In genomic region chr7:113107965-113108364, GRCm38 (mm10) we compare ENCODE assay signal across 20 mouse cellular contexts.
"Had no signal": no experiment of that assay in that cellular context is flagged by ENCODE, and none has a peak within 500 bp of the region (broad histone marks: within the 10 kb centered on the region; RNA-seq: fewer than 3 reads in every experiment).

No protein-coding gene starts in this region.

- DNase-seq: lung, adult 18-20 months; lung, postnatal 10 days; lung, postnatal 4 days; midbrain, embryonic 14.5 days; retina, postnatal 1 day; right cerebral cortex, adult 18-20 months; right cerebral cortex, postnatal 25 days; right cerebral cortex, postnatal 4 days; spleen, adult 18-20 months; thymus, adult 2 months; thymus, postnatal 25 days; thymus, postnatal 4 days had no signal

- H3K36me3 ChIP-seq: midbrain, embryonic 10.5 days; midbrain, embryonic 12.5 days; neural tube, embryonic 13.5 days; neural tube, embryonic 15.5 days; stomach, embryonic 15.5 days had no signal

- H3K9me3 ChIP-seq: midbrain, embryonic 10.5 days; midbrain, embryonic 12.5 days; neural tube, embryonic 13.5 days; neural tube, embryonic 15.5 days; stomach, embryonic 15.5 days had no signal

- H3K27me3 ChIP-seq: midbrain, embryonic 12.5 days; neural tube, embryonic 13.5 days; neural tube, embryonic 15.5 days; stomach, embryonic 15.5 days had no signal

- H3K4me2 ChIP-seq: lung, embryonic 14.5 days; midbrain, embryonic 12.5 days; neural tube, embryonic 13.5 days; neural tube, embryonic 15.5 days; stomach, embryonic 15.5 days had no signal

- H3K27ac ChIP-seq: midbrain, embryonic 10.5 days; midbrain, embryonic 12.5 days; neural tube, embryonic 13.5 days; neural tube, embryonic 15.5 days; stomach, embryonic 15.5 days had no signal

- ATAC-seq: midbrain, embryonic 16.5 days had no signal

- H3K9ac ChIP-seq: lung, embryonic 14.5 days; midbrain, embryonic 12.5 days; neural tube, embryonic 13.5 days; neural tube, embryonic 15.5 days; stomach, embryonic 15.5 days had no signal

- H3K4me3 ChIP-seq: midbrain, embryonic 10.5 days; midbrain, embryonic 12.5 days; myocyte; neural tube, embryonic 13.5 days; neural tube, embryonic 15.5 days; stomach, embryonic 15.5 days had no signal

- H3K4me1 ChIP-seq: midbrain, embryonic 12.5 days had no signal
